Mouse (Mus musculus) lung, postnatal 10 days (tissue): Measurements from ENCODE around the gene Sipa1l3.
A peak's percentile ranks its signal among the peaks of the same experiment; 100 is the strongest.

ENCODE experiments used
- DNase-seq: peaks from one replicate; pipeline ENCODE4 v3.0.0; 2021

Gene Sipa1l3

GRCm38 (mm10) chr7:29367166-29368003 lies 151.1 kb downstream of the Sipa1l3 start:
- DNase-seq: no peak

- DNase-seq: peak; percentile 41
Observed at GRCm38 (mm10) chr7:29364052-29364451, 154.4 kb downstream of the Sipa1l3 start.

DNA sequence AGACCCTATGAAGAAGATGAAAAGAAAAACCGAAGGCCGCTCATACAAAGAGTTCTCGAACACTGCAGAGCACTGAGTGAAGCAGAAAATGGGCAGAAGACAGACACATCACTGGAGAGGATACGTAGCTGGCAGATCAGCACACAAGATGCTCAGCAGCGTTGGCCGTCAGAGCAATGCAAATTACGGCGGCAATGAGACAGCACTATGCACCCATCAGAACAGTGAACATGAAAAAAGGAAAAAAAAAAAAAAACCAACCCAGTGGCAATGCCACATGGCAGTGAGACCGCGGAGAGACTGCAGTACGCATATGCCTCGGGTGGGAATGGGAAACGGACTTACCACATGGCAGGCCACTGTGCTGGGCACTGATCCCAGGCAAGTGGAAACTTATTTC lies 156.9 kb downstream of the Sipa1l3 start:
- DNase-seq: no peak

DNA sequence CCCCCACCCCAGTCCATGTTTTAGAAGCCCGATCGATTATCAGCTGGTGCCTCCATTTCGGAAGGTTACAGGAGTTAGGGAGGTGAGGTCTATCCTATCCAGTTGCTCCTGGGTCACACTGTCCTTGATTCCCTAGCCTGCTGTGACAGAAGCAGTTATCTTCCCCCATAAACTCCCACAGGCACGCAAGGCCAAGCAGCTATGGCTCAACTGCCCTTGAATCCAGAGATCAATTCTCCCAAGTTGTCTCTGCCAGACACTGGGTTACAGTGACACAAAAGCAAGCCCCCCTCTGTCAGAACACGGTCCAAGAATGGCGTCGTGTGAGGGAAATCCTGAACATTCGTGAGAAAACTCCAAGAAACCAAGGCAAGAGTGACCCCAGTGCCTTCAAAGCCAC lies 163.0 kb downstream of the Sipa1l3 start:
- no peak for DNase-seq

- DNase-seq: no peak
Observed at GRCm38 (mm10) chr7:29354161-29354560, 164.3 kb downstream of the Sipa1l3 start.

GRCm38 (mm10) chr7:29352246-29352645 lies 166.2 kb downstream of the Sipa1l3 start:
- no peak for DNase-seq

DNA sequence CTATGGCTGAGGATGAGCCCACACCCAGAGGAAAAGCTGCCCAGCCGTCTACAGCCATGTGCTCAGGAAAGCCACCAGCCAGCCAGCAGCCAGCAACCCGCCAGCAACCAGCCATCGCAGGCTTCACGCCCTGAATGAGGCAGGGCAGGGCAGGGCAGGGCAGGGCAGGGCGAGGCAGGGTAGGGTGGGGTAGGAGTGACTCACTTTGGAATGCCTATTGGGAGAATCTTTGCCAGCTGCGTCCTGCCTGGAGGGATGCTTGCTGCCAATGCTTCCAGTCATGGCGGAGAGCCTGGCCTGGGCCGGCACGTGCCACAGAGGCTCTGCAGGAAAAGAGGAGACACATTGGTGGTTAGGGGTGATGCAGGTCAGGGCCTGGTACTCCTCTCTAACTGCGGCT lies 168.0 kb downstream of the Sipa1l3 start:
- DNase-seq: no peak

DNA sequence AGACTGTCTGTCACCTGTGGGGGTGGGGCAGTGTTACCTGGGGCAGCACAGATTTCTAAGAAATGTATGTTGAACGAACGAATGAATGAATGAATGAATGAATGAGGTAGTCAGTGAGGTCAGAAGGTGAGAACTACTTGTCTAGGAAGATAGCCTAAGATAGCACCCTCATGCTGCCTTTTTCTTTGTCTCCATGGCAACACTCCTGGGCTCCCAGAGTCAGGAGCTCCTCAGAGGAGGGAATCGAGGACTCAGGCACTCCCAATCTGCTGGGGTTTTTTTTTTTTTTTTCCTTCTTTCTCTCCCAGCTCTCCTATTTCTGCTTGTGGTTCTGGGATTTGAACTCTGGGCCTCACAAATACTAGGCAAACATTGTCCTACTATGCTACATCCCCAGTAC lies 172.2 kb downstream of the Sipa1l3 start:
- DNase-seq: no peak

DNA sequence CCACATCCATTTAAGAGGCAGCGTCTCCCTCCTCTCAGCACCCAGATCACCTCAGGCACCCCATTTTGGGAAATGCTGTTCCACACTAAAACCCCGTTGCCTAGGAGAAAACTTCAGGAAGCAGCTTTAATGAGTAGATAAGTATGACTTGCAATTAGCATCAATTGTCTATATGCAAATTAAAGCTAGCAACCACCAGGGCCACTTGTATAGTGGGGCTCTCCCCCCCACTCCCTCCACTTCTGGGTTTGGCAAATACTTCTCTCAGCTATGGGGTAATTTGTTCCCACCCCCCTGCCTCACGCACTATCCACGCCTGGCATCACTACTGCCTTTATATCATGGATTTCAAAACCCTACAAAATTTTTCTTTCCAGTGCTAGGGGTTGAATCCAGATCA lies 172.9 kb downstream of the Sipa1l3 start:
- DNase-seq: no peak

DNA sequence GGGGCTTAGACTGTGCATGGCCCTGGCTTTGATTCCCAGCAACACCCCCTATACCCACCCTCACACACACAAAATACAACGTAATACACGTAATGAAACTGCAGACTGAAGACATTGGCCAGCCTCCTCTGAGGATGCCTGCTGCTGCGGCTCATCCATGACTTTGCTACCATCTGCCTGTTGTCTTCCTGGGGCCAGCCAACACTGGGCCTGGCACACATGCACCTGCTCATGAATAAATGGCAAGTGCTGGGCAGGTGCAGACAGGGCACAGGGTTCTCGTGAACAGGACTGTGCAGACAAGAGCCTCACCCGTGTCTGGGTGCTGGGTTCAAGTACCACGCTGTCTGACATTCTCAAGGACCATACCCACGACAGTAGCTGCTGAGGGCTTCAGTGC lies 174.7 kb downstream of the Sipa1l3 start:
- DNase-seq: no peak

- no peak for DNase-seq
Observed at GRCm38 (mm10) chr7:29342489-29343092, 175.8 kb downstream of the Sipa1l3 start.

GRCm38 (mm10) chr7:29341722-29342121 lies 176.7 kb downstream of the Sipa1l3 start:
- DNase-seq: no peak

- DNase-seq: no peak
Observed at GRCm38 (mm10) chr7:29340838-29341237, 177.6 kb downstream of the Sipa1l3 start.

- no peak for DNase-seq
Observed at GRCm38 (mm10) chr7:29340247-29340646, 178.2 kb downstream of the Sipa1l3 start.

DNA sequence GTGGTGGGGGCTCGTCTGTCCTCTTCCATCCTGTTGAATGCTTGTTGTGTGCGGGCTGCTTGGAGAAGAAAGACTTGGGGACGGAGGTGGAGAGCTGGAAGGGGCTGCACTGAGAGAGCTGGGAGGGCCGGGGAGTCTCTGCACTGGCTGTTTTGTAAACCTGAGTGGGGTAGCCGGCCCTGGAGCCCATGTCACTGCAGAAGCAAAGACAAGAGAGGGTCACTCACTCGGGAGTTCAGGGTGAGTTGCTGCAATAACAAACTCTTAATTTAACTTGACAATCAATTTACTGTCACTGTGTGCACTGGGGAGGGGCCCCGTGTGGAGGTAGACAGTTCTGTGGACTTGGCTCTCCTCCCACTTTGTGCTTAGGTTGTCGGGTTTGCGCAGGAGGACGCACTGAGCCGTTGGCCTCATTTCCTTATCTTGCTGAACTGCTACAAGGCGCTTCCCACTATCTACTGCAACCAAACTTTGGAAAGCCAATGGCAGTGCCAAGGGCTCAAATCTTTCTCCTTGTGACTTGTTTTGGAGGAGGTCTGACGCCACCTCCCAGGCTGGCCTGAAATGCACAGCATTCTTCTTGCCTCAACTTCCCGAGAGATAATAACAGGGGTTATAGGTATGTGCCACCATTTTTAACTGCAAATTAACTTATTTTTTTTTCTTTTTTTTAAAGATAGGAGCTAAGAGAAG lies 179.3 kb downstream of the Sipa1l3 start:
- DNase-seq: no peak

- DNase-seq: no peak
Observed at GRCm38 (mm10) chr7:29338351-29338919, 180.0 kb downstream of the Sipa1l3 start.

- no peak for DNase-seq
Observed at GRCm38 (mm10) chr7:29337766-29338165, 180.7 kb downstream of the Sipa1l3 start.

DNA sequence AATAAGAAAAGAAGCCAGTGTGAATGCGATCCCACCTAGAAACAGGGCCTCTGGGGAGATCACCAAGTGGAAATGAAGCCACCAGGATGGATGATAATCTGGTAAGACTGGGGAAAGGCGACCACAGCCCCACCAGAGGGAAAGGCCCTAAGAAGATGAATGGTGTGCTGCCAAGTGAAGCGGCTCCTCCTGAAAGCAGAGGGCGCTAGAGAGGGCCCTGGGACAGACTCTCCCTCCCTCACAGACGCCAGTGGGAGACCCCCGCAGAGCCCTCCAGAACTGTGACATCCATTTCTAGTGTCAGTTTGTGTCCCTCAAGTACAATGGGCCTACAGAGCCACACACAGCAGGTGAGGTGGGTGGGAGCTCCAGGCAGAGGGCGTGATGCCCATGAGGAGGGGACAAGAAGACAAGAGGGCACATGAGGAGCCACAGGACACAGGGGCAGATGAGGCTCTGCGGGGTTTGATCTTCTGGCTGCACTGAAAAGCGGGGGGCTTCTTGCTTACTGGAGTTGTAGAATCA lies 181.6 kb downstream of the Sipa1l3 start:
- no peak for DNase-seq

DNA sequence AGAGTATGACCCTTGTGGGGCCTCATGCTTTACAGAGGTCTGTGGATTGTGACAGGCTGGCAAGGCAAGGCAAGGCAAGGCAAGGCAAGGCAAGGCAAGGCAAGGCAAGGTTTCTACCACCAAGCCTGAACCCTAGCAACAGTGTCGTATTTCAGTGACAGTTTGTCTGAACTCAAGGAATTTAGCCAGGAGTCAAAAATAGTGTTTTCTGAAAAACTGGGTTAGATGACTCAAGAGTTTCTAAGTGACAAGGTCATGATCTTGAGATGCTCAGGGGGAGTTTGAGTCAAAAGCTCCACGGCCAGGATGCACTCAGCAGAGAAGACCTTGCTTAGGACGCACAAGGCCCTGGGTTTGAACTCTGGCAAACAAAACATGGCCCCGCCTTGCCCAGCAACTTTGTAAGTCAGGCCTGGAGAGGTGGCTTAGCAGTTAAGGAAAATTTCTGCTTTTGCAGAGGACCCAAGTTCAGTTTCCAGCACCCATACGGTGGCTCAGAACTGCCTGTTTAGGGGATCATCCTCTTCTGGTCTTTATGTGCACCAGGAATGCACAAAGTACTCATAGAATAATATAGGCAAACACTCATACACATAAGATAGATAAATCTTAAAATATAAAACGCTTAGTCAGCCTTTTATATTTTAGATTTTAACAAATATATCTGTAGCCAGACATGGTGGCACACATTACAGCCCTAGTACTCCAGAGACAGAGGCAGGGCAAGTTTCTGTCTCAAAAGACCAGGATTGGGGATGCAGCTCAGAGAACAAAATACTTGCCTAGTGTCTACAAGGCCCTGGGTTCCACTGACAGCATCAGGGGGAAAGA lies 182.4 kb downstream of the Sipa1l3 start:
- DNase-seq: no peak

DNA sequence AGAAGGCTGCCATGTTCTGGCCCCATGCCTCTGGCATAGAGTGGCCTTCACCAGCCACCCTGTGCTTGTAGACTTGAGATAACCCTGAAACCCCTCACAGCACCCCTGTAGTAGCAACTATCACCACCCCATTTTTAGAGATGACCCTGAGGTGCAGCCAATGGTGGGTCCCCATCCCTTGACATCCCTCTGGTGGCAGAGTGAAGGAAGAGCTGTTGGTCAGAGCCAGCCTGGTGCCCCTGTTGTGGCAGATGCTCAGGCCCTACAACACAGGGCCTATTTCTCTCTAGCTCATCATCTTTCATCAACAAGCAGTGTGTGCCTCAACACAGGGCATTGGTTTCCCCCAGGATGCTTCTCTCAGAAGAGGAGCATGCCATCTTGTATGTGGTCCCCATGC lies 183.2 kb downstream of the Sipa1l3 start:
- DNase-seq: no peak

DNA sequence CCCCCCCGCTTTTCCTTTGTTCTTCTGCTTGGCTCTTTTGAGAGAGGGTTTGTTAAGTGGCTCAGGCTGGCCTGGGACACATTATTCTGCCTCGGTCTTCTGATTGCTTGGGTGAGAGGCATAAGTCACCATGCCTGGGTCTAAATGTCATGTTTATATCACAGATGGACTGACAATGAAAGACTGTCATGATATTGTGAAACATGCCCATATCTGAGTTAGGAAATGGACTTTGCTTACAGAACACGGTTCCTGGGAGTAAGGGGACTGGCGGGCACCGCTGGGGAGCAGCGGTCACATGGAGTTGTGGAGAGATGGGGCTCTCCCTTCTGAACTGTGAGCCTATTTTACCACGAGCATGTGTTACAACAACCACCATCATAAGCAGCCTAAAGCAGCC lies 184.3 kb downstream of the Sipa1l3 start:
- no peak for DNase-seq

DNA sequence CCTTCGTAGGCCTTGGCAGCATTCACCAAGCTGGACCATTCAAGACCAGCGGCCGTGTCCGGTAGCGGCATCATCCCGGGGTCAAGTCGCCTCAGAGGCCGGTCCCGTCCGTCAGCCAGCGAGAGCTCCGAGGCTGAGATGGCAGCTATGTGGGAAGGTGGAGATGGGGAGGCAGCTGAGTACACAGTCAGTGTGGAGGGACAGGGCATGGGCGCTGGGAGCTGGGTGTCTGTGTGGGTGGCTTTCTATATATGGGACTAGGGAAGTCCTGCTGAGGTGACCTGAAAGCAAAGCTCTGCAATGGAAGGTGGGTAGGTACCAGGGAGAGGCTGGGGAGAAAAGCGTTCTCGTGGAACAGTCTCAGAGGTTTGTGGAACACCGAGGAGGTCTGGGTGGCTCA lies 189.5 kb downstream of the Sipa1l3 start:
- DNase-seq: no peak
